Mouse (Mus musculus) thymus, adult 2 months (tissue): ENCODE measurements at regions not wholly inside any gene's neighbourhood (a gene's known extent, or its start where the extent isn't known, plus 50 kb on each side); places are given as distances from the start of the nearest gene placed in this dataset.

Experiments
- CTCF ChIP-seq: fragments of 200-500 bp; IDR thresholded peaks from 2 replicates; pipeline ENCODE4 v1.5.1; 2012; ENCODE audit warnings: mild to moderate bottlenecking, control low read depth, low read length, moderate library complexity, borderline replicate concordance; ENCODE audit not compliant: control insufficient read depth, poor library complexity, insufficient read depth; ENCODE audit errors: extremely low read depth
- POLR2A ChIP-seq: fragments of 200-500 bp; IDR thresholded peaks from 2 replicates; pipeline ENCODE4 v1.6.1; 2012; ENCODE audit warnings: mild to moderate bottlenecking, low read length, control low read depth, moderate library complexity; ENCODE audit not compliant: control insufficient read depth, poor library complexity, insufficient read depth; ENCODE audit errors: extremely low read depth

GRCm38 (mm10) chr3:52766841-52767240, 250.2 kb downstream of the Cog6 start:
- TF ChIP-seq POLR2A, result no peak
- no peak for TF ChIP-seq CTCF
